Mouse (Mus musculus) MEL (cell line): ENCODE measurements around the gene Hnrnpf. TPM values are rescaled to one million over a fixed set of nuclear protein-coding genes. Genes with fewer than 3 reads are reported as not detected.
A peak's percentile ranks its signal among the peaks of the same experiment; 100 is the strongest.

Source experiments
- DNase-seq: peaks from one replicate; pipeline ENCODE4 v3.0.0; 2011; ENCODE audit warnings: low read depth, low spot score
- H3K27ac ChIP-seq: 2 replicates; pipeline ENCODE4 v1.5.1; 2012; ENCODE audit warnings: low read depth, mild to moderate bottlenecking, control low read depth, low read length, moderate library complexity; ENCODE audit not compliant: control insufficient read depth
- H3K27me3 ChIP-seq, 2 experiments: fragments of 150-350 bp in 1 of 2; sonication (generic) in 1 of 2; 2 replicates each; pipeline ENCODE4 v1.6.1; 2012; ENCODE audit warnings: low read length in 2 of 2, mild to moderate bottlenecking in 2 of 2, improper control_type of control experiment in 1 of 2, moderate library complexity in 1 of 2; ENCODE audit not compliant: insufficient read depth in 2 of 2, control insufficient read depth in 1 of 2
- H3K36me3 ChIP-seq, 2 experiments: 2 replicates each; pipeline ENCODE4 v1.6.1; 2012 to 2014; ENCODE audit warnings: low read length in 2 of 2, improper control_type of control experiment in 1 of 2, inconsistent platforms in 1 of 2, mild to moderate bottlenecking in 1 of 2; ENCODE audit not compliant: insufficient read depth in 2 of 2, control insufficient read depth in 1 of 2
- H3K4me1 ChIP-seq, 2 experiments: fragments of 150-350 bp in 1 of 2; sonication (generic) in 1 of 2; 2 replicates each; pipeline ENCODE4 v1.6.1; 2012; ENCODE audit warnings: low read length in 2 of 2, improper control_type of control experiment in 1 of 2, mild to moderate bottlenecking in 1 of 2; ENCODE audit not compliant: insufficient read depth in 2 of 2, control insufficient read depth in 1 of 2
- H3K4me3 ChIP-seq, 2 experiments: fragments of 150-350 bp in 1 of 2; sonication (generic) in 1 of 2; 2 replicates each; pipeline ENCODE4 v1.5.1; 2012; ENCODE audit warnings: low read depth in 2 of 2, low read length in 2 of 2, mild to moderate bottlenecking in 2 of 2, moderate library complexity in 2 of 2, control low read depth in 1 of 2, improper control_type of control experiment in 1 of 2; ENCODE audit not compliant: control insufficient read depth in 1 of 2, insufficient read depth in 1 of 2
- H3K79me2 ChIP-seq: 2 replicates; pipeline ENCODE4 v1.6.1; 2012; ENCODE audit warnings: mild to moderate bottlenecking, low read length, moderate library complexity; ENCODE audit not compliant: control insufficient read depth, poor library complexity, insufficient read depth
- H3K9ac ChIP-seq: 2 replicates; pipeline ENCODE4 v1.6.1; 2012; ENCODE audit warnings: low read depth, mild to moderate bottlenecking, control low read depth, low read length, moderate library complexity; ENCODE audit not compliant: control insufficient read depth, poor library complexity, severe bottlenecking
- H3K9me3 ChIP-seq: fragments of 150-350 bp; sonication (generic); replicated peaks from 2 replicates; pipeline ENCODE4 v1.6.1; 2012; ENCODE audit warnings: mild to moderate bottlenecking, low read length, improper control_type of control experiment, moderate library complexity; ENCODE audit not compliant: insufficient read depth
- BHLHE40 ChIP-seq: IDR thresholded peaks from 2 replicates; pipeline ENCODE4 v1.6.1; 2012; ENCODE audit warnings: low read depth, mild to moderate bottlenecking, inconsistent platforms, low read length, improper control_type of control experiment, borderline replicate concordance
- CHD1 ChIP-seq: IDR thresholded peaks from 2 replicates; pipeline ENCODE4 v1.6.1; 2012; ENCODE audit warnings: low read depth, mild to moderate bottlenecking, inconsistent platforms, low read length, improper control_type of control experiment
- CHD2 ChIP-seq: IDR thresholded peaks from 2 replicates; pipeline ENCODE4 v1.6.1; 2011; ENCODE audit warnings: low read length, improper control_type of control experiment
- E2F4 ChIP-seq: IDR thresholded peaks from 2 replicates; pipeline ENCODE4 v1.6.1; 2011; ENCODE audit warnings: low read depth, low read length, improper control_type of control experiment, borderline replicate concordance
- ELF1 ChIP-seq: IDR thresholded peaks from 2 replicates; pipeline ENCODE4 v1.6.1; 2014; ENCODE audit warnings: low read depth, mild to moderate bottlenecking, inconsistent platforms, low read length, improper control_type of control experiment, moderate library complexity
- ETS1 ChIP-seq: IDR thresholded peaks from 2 replicates; pipeline ENCODE4 v1.6.1; 2012; ENCODE audit warnings: low read depth, mild to moderate bottlenecking, inconsistent platforms, low read length, improper control_type of control experiment, moderate library complexity
- GABPA ChIP-seq: IDR thresholded peaks from 2 replicates; pipeline ENCODE4 v1.6.1; 2012; ENCODE audit warnings: low read depth, mild to moderate bottlenecking, inconsistent platforms, low read length, improper control_type of control experiment, moderate library complexity
- GATA1 ChIP-seq: IDR thresholded peaks from 2 replicates; pipeline ENCODE4 v1.6.1; 2011; ENCODE audit warnings: low read depth, low read length, improper control_type of control experiment
- HCFC1 ChIP-seq: IDR thresholded peaks from 2 replicates; pipeline ENCODE4 v1.6.1; 2012; ENCODE audit warnings: low read depth, mild to moderate bottlenecking, inconsistent platforms, low read length, improper control_type of control experiment, moderate library complexity
- JUND ChIP-seq: IDR thresholded peaks from 2 replicates; pipeline ENCODE4 v1.6.1; 2011; ENCODE audit warnings: low read depth, mild to moderate bottlenecking, improper control_type of control experiment, low read length
- KAT2A ChIP-seq: conservative IDR thresholded peaks from 2 replicates; pipeline ENCODE4 v1.6.1; 2012; ENCODE audit warnings: low read depth, low read length, improper control_type of control experiment, inconsistent platforms
- MAFK ChIP-seq: IDR thresholded peaks from 2 replicates; pipeline ENCODE4 v1.6.1; 2011; ENCODE audit warnings: low read depth, mild to moderate bottlenecking, low read length, improper control_type of control experiment, borderline replicate concordance
- MAX ChIP-seq: IDR thresholded peaks from 2 replicates; pipeline ENCODE4 v1.6.1; 2011; ENCODE audit warnings: low read length, improper control_type of control experiment
- MAZ ChIP-seq: IDR thresholded peaks from 2 replicates; pipeline ENCODE4 v1.6.1; 2012; ENCODE audit warnings: low read depth, mild to moderate bottlenecking, inconsistent platforms, low read length, improper control_type of control experiment
- MYB ChIP-seq: IDR thresholded peaks from 2 replicates; pipeline ENCODE4 v1.6.1; 2011; ENCODE audit warnings: mild to moderate bottlenecking, low read depth, low read length, improper control_type of control experiment
- MYC ChIP-seq: IDR thresholded peaks from 2 replicates; pipeline ENCODE4 v1.6.1; 2011; ENCODE audit warnings: low read depth, mild to moderate bottlenecking, low read length, improper control_type of control experiment, moderate library complexity
- POLR2A ChIP-seq, 2 experiments: IDR thresholded peaks; 2 replicates each; pipeline ENCODE4 v1.6.1; 2011 to 2012; ENCODE audit warnings: low read length in 2 of 2, mild to moderate bottlenecking in 2 of 2, control low read depth in 1 of 2, improper control_type of control experiment in 1 of 2, low read depth in 1 of 2, moderate library complexity in 1 of 2; ENCODE audit not compliant: control insufficient read depth in 1 of 2, insufficient read depth in 1 of 2, poor library complexity in 1 of 2
- POLR2AphosphoS2 ChIP-seq: IDR thresholded peaks from 2 replicates; pipeline ENCODE4 v1.6.1; 2011; ENCODE audit warnings: low read length, improper control_type of control experiment
- RAD21 ChIP-seq: IDR thresholded peaks from 2 replicates; pipeline ENCODE4 v1.6.1; 2011; ENCODE audit warnings: mild to moderate bottlenecking, low read depth, low read length, improper control_type of control experiment
- RCOR1 ChIP-seq: IDR thresholded peaks from 2 replicates; pipeline ENCODE4 v1.6.1; 2012; ENCODE audit warnings: low read depth, mild to moderate bottlenecking, inconsistent platforms, low read length, improper control_type of control experiment
- SMC3 ChIP-seq: IDR thresholded peaks from 2 replicates; pipeline ENCODE4 v1.6.1; 2011; ENCODE audit warnings: low read depth, low read length, improper control_type of control experiment
- TAL1 ChIP-seq: IDR thresholded peaks from 2 replicates; pipeline ENCODE4 v1.6.1; 2012; ENCODE audit warnings: mild to moderate bottlenecking, inconsistent platforms, low read length, moderate library complexity, mixed read lengths
- TBP ChIP-seq: IDR thresholded peaks from 2 replicates; pipeline ENCODE4 v1.8.0; 2011; ENCODE audit warnings: low read depth, low read length, improper control_type of control experiment
- TCF12 ChIP-seq: IDR thresholded peaks from 2 replicates; pipeline ENCODE4 v1.6.1; 2014; ENCODE audit warnings: low read depth, mild to moderate bottlenecking, inconsistent platforms, low read length, improper control_type of control experiment, moderate library complexity
- UBTF ChIP-seq: IDR thresholded peaks from 2 replicates; pipeline ENCODE4 v1.6.1; 2012; ENCODE audit warnings: low read depth, mild to moderate bottlenecking, inconsistent platforms, low read length, improper control_type of control experiment, moderate library complexity, borderline replicate concordance; ENCODE audit not compliant: insufficient read depth
- USF2 ChIP-seq, 2 experiments: IDR thresholded peaks; 2 replicates each; pipeline ENCODE4 v1.6.1; 2011 to 2012; ENCODE audit warnings: improper control_type of control experiment in 2 of 2, low read length in 2 of 2, borderline replicate concordance in 1 of 2, inconsistent platforms in 1 of 2, low read depth in 1 of 2, mild to moderate bottlenecking in 1 of 2; ENCODE audit not compliant: insufficient read depth in 1 of 2
- ZMIZ1 ChIP-seq: IDR thresholded peaks from 2 replicates; pipeline ENCODE4 v1.6.1; 2012; ENCODE audit warnings: low read depth, mild to moderate bottlenecking, inconsistent platforms, low read length, improper control_type of control experiment, moderate library complexity
- ZNF384 ChIP-seq: IDR thresholded peaks from 2 replicates; pipeline ENCODE4 v1.6.1; 2012; ENCODE audit warnings: low read depth, mild to moderate bottlenecking, inconsistent platforms, low read length, improper control_type of control experiment
- polyA plus RNA-seq, 2 experiments: library from polyadenylated mRNA; stranded (reverse) in 1 of 2; unstranded in 1 of 2; fragments of >175 nt in 1 of 2; fragments of >200 nt in 1 of 2; gene quantifications; 2 replicates each; pipeline versions ENCODE4 v1.2.1 to v1.2.4; 2012; ENCODE audit warnings: low replicate concordance in 2 of 2, low read depth in 1 of 2; ENCODE audit not compliant: insufficient read length in 2 of 2, insufficient read depth in 1 of 2, missing spikeins in 1 of 2
- total RNA-seq: library from RNA; depleted of rRNA; stranded (reverse); fragments of 300-350 nt; gene quantifications from 2 replicates; pipeline ENCODE4 v1.2.3, GENCODE M21; 2012

Hnrnpf gene
- total and polyA plus RNA-seq, 3 experiments: 722 to 2,287 (median 882) TPM

- Histone ChIP-seq H3K4me3 (no peak overlapping the region), H3K9ac (no peak overlapping the region), H3K27me3 (no peaks in the 10 kb centered on the region), H3K9me3 (no peaks in the 10 kb centered on the region), H3K36me3 (peaks cover 0 to 2% of the 10 kb centered on the region in 2 experiments; a peak in 1 of 4 replicates), H3K79me2 (peaks cover 6% of the 10 kb centered on the region; the same call in 1 of the 2 replicates), H3K27ac (no peak overlapping the region), H3K4me1 (no peaks in the 10 kb centered on the region)
- TF ChIP-seq ETS1: no peak
- no peak for TF ChIP-seq SMC3
- TF ChIP-seq KAT2A: no peak
- no peak for TF ChIP-seq CHD2
- TF ChIP-seq TBP: no peak
- no peak for TF ChIP-seq POLR2AphosphoS2
- TF ChIP-seq MAX: no peak
- no peak for TF ChIP-seq CHD1
- no peak for DNase-seq
These were observed 25.4 kb upstream of the Hnrnpf start for GRCm38 (mm10) chr6:117874621-117875281.

GRCm38 (mm10) chr6:117878700-117879407, 21.3 kb upstream of the Hnrnpf start:
- H3K4me3 ChIP-seq: peak overlapping the region; percentile 60 to 70
- H3K79me2 ChIP-seq: peaks cover 11% of the 10 kb centered on the region
- H3K27ac ChIP-seq: peak overlapping the region; percentile 99
- H3K36me3 ChIP-seq: peaks cover 0 to 22% of the 10 kb centered on the region in 2 experiments; a peak in 2 of 4 replicates
- peak overlapping the region; percentile 96 for H3K9ac ChIP-seq
- no peaks in the 10 kb centered on the region for H3K9me3 ChIP-seq
- peak; percentile 98 for DNase-seq
- peaks cover 10 to 19% of the 10 kb centered on the region in 2 experiments for H3K4me1 ChIP-seq
- no peaks in the 10 kb centered on the region for H3K27me3 ChIP-seq
- TF ChIP-seq RAD21: no peak
- TF ChIP-seq MYB: no peak
- TF ChIP-seq ELF1: peak; percentile 96
- no peak for TF ChIP-seq MAZ
- TF ChIP-seq MAX: no peak
- peak; percentile 87 for TF ChIP-seq HCFC1
- TF ChIP-seq TBP: peak; percentile 63; the same call in 1 of the 2 replicates
- no peak for TF ChIP-seq MAFK
- peak; percentile 74 for TF ChIP-seq POLR2AphosphoS2
- TF ChIP-seq POLR2A (IDR thresholded peaks at IDR 0.05; ENCODE audit: control insufficient read depth in 1 of 2, insufficient read depth in 1 of 2, low read depth in 1 of 2, low read length in 2 of 2, poor library complexity in 1 of 2): peak in 1 of 2 experiments; percentile 88
- peak; percentile 41; the same call in 1 of the 2 replicates for TF ChIP-seq RCOR1
- peak; percentile 69 for TF ChIP-seq GATA1
- no peak for TF ChIP-seq GABPA
- peak; percentile 84 for TF ChIP-seq ZMIZ1
- TF ChIP-seq TAL1: no peak; the same call in 1 of the 2 replicates
- no peak for TF ChIP-seq E2F4
- TF ChIP-seq KAT2A: peak; percentile 62
- peak; percentile 69 for TF ChIP-seq ETS1
- no peak for TF ChIP-seq SMC3
- TF ChIP-seq ZNF384: no peak
- peak; percentile 63 for TF ChIP-seq TCF12
- no peak for TF ChIP-seq JUND
- no peak for TF ChIP-seq MYC
- TF ChIP-seq USF2 (IDR thresholded peaks at IDR 0.05; ENCODE audit: borderline replicate concordance in 1 of 2, insufficient read depth in 1 of 2, low read depth in 1 of 2, low read length in 2 of 2): no peak
- no peak for TF ChIP-seq UBTF
- no peak for TF ChIP-seq BHLHE40
